Mouse (Mus musculus) left cerebral cortex, postnatal 10 days (tissue): ENCODE measurements around the gene Sf1. TPM values are rescaled to one million over a fixed set of nuclear protein-coding genes. Genes with fewer than 3 reads are reported as not detected.

ENCODE experiments used
- DNase-seq, 2 experiments: peaks; one replicate each; pipeline ENCODE4 v3.0.0; 2021 to 2022; ENCODE audit warnings: low spot score in 2 of 2, mixed read lengths in 1 of 2; ENCODE audit errors: extremely low spot score in 1 of 2
- intact Hi-C: fragments of 180-260 bp; cut with DNase I; formaldehyde crosslinking; loops from one replicate; pipeline ENCODE4 v1.15.1; 2025
- total RNA-seq, 2 experiments: library from RNA; stranded (reverse); gene quantifications; 2 replicates each; pipeline ENCODE4 v1.2.3; 2021

Sf1 gene
- total RNA-seq, 2 experiments from 2014 or later = 178 to 194 TPM

GRCm38 (mm10) chr19:6388006-6388405 lies 24.5 kb downstream of the Sf1 start:
- intact Hi-C loops = no loop called here

GRCm38 (mm10) chr19:6389803-6390202 lies 26.3 kb downstream of the Sf1 start:
- intact Hi-C loops = no loop called here
- peak in 1 of 2 experiments; percentile 18 for DNase-seq

More at GRCm38 (mm10) chr19:6388006-6388405, 24.5 kb downstream of the Sf1 start:
- peak in 1 of 2 experiments; percentile 57 for DNase-seq

- no peak for DNase-seq
- intact Hi-C loops = no loop called here
These were observed 26.8 kb downstream of the Sf1 start for GRCm38 (mm10) chr19:6390251-6390650.

GRCm38 (mm10) chr19:6392743-6393393 lies 29.4 kb downstream of the Sf1 start:
- DNase-seq = no peak
- intact Hi-C loops = no loop called here

GRCm38 (mm10) chr19:6393637-6394036 lies 30.1 kb downstream of the Sf1 start:
- intact Hi-C loops = no loop called here
- DNase-seq = no peak

GRCm38 (mm10) chr19:6396237-6396636 lies 32.7 kb downstream of the Sf1 start:
- no peak for DNase-seq
- intact Hi-C loops = no loop called here

- intact Hi-C loops = no loop called here
- DNase-seq = no peak
These were observed 34.2 kb downstream of the Sf1 start for GRCm38 (mm10) chr19:6397582-6398249.

- peak in 1 of 2 experiments; percentile 90 for DNase-seq
- intact Hi-C loops = no loop called here
These were observed 35.2 kb downstream of the Sf1 start for GRCm38 (mm10) chr19:6398447-6399284.

- peak in 1 of 2 experiments; percentile 86 for DNase-seq
- intact Hi-C loops = no loop called here
These were observed 36.0 kb downstream of the Sf1 start, which contains the start of gene Rasgrp2 for GRCm38 (mm10) chr19:6399285-6400095. Gene Rasgrp2 (plus strand): TSS chr19:6399340.

- DNase-seq = no peak
- intact Hi-C loops = no loop called here
These were observed 36.9 kb downstream of the Sf1 start for GRCm38 (mm10) chr19:6400096-6401086.

GRCm38 (mm10) chr19:6401131-6401815 lies 37.8 kb downstream of the Sf1 start:
- intact Hi-C loops = no loop called here
- DNase-seq = peak in 1 of 2 experiments; percentile 89

- peak in 1 of 2 experiments; percentile 72 for DNase-seq
- intact Hi-C loops = no loop called here
These were observed 38.5 kb downstream of the Sf1 start for GRCm38 (mm10) chr19:6401951-6402350.

- intact Hi-C loops = no loop called here
- no peak for DNase-seq
These were observed 40.4 kb downstream of the Sf1 start for GRCm38 (mm10) chr19:6403869-6404268.

- DNase-seq = no peak
- intact Hi-C loops = no loop called here
These were observed 41.9 kb downstream of the Sf1 start for GRCm38 (mm10) chr19:6405433-6405832.

- intact Hi-C loops = no loop called here
- no peak for DNase-seq
These were observed 43.6 kb downstream of the Sf1 start for GRCm38 (mm10) chr19:6407109-6407508.

GRCm38 (mm10) chr19:6407816-6408510 lies 44.5 kb downstream of the Sf1 start:
- DNase-seq = no peak
- intact Hi-C loops = no loop called here
